Mouse (Mus musculus) midbrain, embryonic 10.5 days (tissue): ENCODE measurements around the gene Zdhhc24. TPM values are rescaled to one million over a fixed set of nuclear protein-coding genes. Genes with fewer than 3 reads are reported as not detected.

Experiments used
- DNase-seq: peaks from one replicate; pipeline ENCODE4 v3.0.0-alpha.2; 2017; ENCODE audit warnings: low spot score
- H3K27ac ChIP-seq: fragments of 300-500 bp; sonication (generic); replicated peaks from 2 replicates; pipeline ENCODE4 v1.5.1; 2016; ENCODE audit warnings: mild to moderate bottlenecking
- H3K27me3 ChIP-seq: fragments of 300-500 bp; sonication (generic); 2 replicates; pipeline ENCODE4 v1.6.1; 2016; ENCODE audit warnings: low read depth, mild to moderate bottlenecking; ENCODE audit not compliant: poor library complexity, severe bottlenecking
- H3K36me3 ChIP-seq: fragments of 300-500 bp; sonication (generic); 2 replicates; pipeline ENCODE4 v1.6.1; 2016; ENCODE audit warnings: mild to moderate bottlenecking, moderate library complexity
- H3K4me1 ChIP-seq: fragments of 300-500 bp; sonication (generic); 2 replicates; pipeline ENCODE4 v1.6.1; 2016
- H3K4me3 ChIP-seq: fragments of 300-500 bp; sonication (generic); 2 replicates; pipeline ENCODE4 v1.5.1; 2016; ENCODE audit warnings: mild to moderate bottlenecking, moderate library complexity
- H3K9me3 ChIP-seq: fragments of 300-500 bp; sonication (generic); replicated peaks from 2 replicates; pipeline ENCODE4 v1.6.1; 2016; ENCODE audit warnings: mild to moderate bottlenecking
- WGBS: fragments of 180-500 bp; shearing (Covaris S2); methylation state at CpG from one replicate; pipeline ENCODE4 v1.1.7; 2016; 5-methylcytosine and 5-hydroxymethylcytosine counted together
- polyA plus RNA-seq: library from polyadenylated mRNA; unstranded; fragments of >200 nt; fragmentation: Nextera tagmentation; extraction: Ambion mirVana; gene quantifications from 2 replicates; pipeline ENCODE4 v1.2.1, GENCODE M21; 2016

Zdhhc24 gene
- polyA plus RNA-seq, 1 experiment from 2014 or later, result 14.6 TPM

- Histone ChIP-seq H3K27me3 (no peaks in the 10 kb centered on the region), H3K36me3 (peaks cover 28% of the 10 kb centered on the region), H3K4me1 (peaks cover 26% of the 10 kb centered on the region), H3K9me3 (no peaks in the 10 kb centered on the region), H3K4me3 (peak overlapping the region; percentile 78), H3K27ac (peak overlapping the region; percentile 91)
- no peak for DNase-seq
- 63% methylated on average over 5 of the region's 5 CpGs for WGBS
Observed at GRCm38 (mm10) chr19:4928781-4929180, 50.3 kb downstream of the Zdhhc24 start.

Other genes starting within 250 kb of the Zdhhc24 start
- gene Gm960, start 180.0 kb upstream of the Zdhhc24 start, polyA plus RNA-seq, result 2.6 and 2.7 TPM in 2 replicates
- 8.3 and 14.9 TPM in 2 replicates for gene Sptbn2, start 167.5 kb upstream of the Zdhhc24 start, polyA plus RNA-seq
- 110 and 134 TPM in 2 replicates for gene Rbm4b, start 122.2 kb upstream of the Zdhhc24 start, polyA plus RNA-seq
- gene Rbm4, start 84.8 kb upstream of the Zdhhc24 start, polyA plus RNA-seq, result 93.6 and 108 TPM in 2 replicates
- 35.3 and 37.6 TPM in 2 replicates for gene Gm21992, start 67.1 kb upstream of the Zdhhc24 start, polyA plus RNA-seq
- 136 TPM in 2 replicates for gene Rbm14, start 67.0 kb upstream of the Zdhhc24 start, polyA plus RNA-seq
- gene Ccs, start 39.3 kb upstream of the Zdhhc24 start, polyA plus RNA-seq, result 41.6 and 43.1 TPM in 2 replicates
- 0.07 and 0.14 TPM in 2 replicates for gene Ccdc87, start 39.3 kb upstream of the Zdhhc24 start, polyA plus RNA-seq
- 29.8 and 38.4 TPM in 2 replicates for gene Ctsf, start 23.5 kb upstream of the Zdhhc24 start, polyA plus RNA-seq
- 0.99 and 1.9 TPM in 2 replicates for gene Actn3, start 759 bp upstream of the Zdhhc24 start, polyA plus RNA-seq
- gene Bbs1, start 28.0 kb downstream of the Zdhhc24 start, polyA plus RNA-seq, result 7.0 and 10.3 TPM in 2 replicates
- 197 and 214 TPM in 2 replicates for gene Dpp3, start 49.6 kb downstream of the Zdhhc24 start, polyA plus RNA-seq
- 1.5 and 1.9 TPM in 2 replicates for gene Peli3, start 64.5 kb downstream of the Zdhhc24 start, polyA plus RNA-seq
- gene Mrpl11, start 83.5 kb downstream of the Zdhhc24 start, polyA plus RNA-seq, result 156 and 163 TPM in 2 replicates
- not detected in 2 replicates for gene Npas4, start 111.6 kb downstream of the Zdhhc24 start, polyA plus RNA-seq
- 7.4 and 8.6 TPM in 2 replicates for gene Slc29a2, start 145.2 kb downstream of the Zdhhc24 start, polyA plus RNA-seq
- 39.4 and 42.1 TPM in 2 replicates for gene B4gat1, start 160.2 kb downstream of the Zdhhc24 start, polyA plus RNA-seq
- 2.2 and 4.4 TPM in 2 replicates for gene AC124502.3, start 160.2 kb downstream of the Zdhhc24 start, polyA plus RNA-seq
- 83.2 and 85.6 TPM in 2 replicates for gene Brms1, start 162.7 kb downstream of the Zdhhc24 start, polyA plus RNA-seq
- 2.5 and 2.8 TPM in 2 replicates for gene Rin1, start 171.8 kb downstream of the Zdhhc24 start, polyA plus RNA-seq
- 25.3 and 34.1 TPM in 2 replicates for gene Cd248, start 189.4 kb downstream of the Zdhhc24 start, polyA plus RNA-seq
- 0.97 and 1.0 TPM in 2 replicates for gene Tmem151a, start 206.9 kb downstream of the Zdhhc24 start, polyA plus RNA-seq
- 85.1 and 90.7 TPM in 2 replicates for gene Yif1a, start 209.9 kb downstream of the Zdhhc24 start, polyA plus RNA-seq
- gene Cnih2, start 219.9 kb downstream of the Zdhhc24 start, polyA plus RNA-seq, result 42.2 and 72.4 TPM in 2 replicates
- gene Rab1b, start 228.4 kb downstream of the Zdhhc24 start, polyA plus RNA-seq, result 267 and 280 TPM in 2 replicates
- gene Klc2, start 239.9 kb downstream of the Zdhhc24 start, polyA plus RNA-seq, result 31.1 and 40.7 TPM in 2 replicates